Mouse (Mus musculus) embryonic facial prominence, embryonic 14.5 days (tissue): Measurements from ENCODE around the gene Ephb1. TPM values are rescaled to one million over a fixed set of nuclear protein-coding genes. Genes with fewer than 3 reads are reported as not detected.
A peak's percentile ranks its signal among the peaks of the same experiment; 100 is the strongest.

Experiments used
- ATAC-seq: fragments of 200-750 bp; cut with Nextera tagmentation; 2 replicates; pipeline ENCODE4 v1.8.0; 2017; ENCODE audit warnings: low read depth, moderate number of reproducible peaks, moderate TSS enrichment
- DNase-seq: peaks from one replicate; pipeline ENCODE4 v3.0.0-alpha.2; 2015; ENCODE audit warnings: low spot score
- H3K27ac ChIP-seq: fragments of 300-500 bp; sonication (generic); replicated peaks from 2 replicates; pipeline ENCODE4 v1.5.1; 2014; ENCODE audit warnings: low read depth, mild to moderate bottlenecking, low read length, moderate library complexity
- H3K27me3 ChIP-seq: fragments of 300-500 bp; sonication (generic); replicated peaks from 2 replicates; pipeline ENCODE4 v1.6.1; 2014; ENCODE audit warnings: low read length; ENCODE audit not compliant: control insufficient read depth, insufficient read depth
- H3K36me3 ChIP-seq: fragments of 300-500 bp; sonication (generic); 2 replicates; pipeline ENCODE4 v1.6.1; 2014; ENCODE audit warnings: low read length, mixed read lengths; ENCODE audit not compliant: control insufficient read depth, insufficient read depth
- H3K4me1 ChIP-seq: fragments of 300-500 bp; sonication (generic); 2 replicates; pipeline ENCODE4 v1.6.1; 2014; ENCODE audit warnings: antibody characterized with exemption, low read length; ENCODE audit not compliant: control insufficient read depth, insufficient read depth
- H3K4me2 ChIP-seq: fragments of 300-500 bp; sonication (generic); 2 replicates; pipeline ENCODE4 v1.6.1; 2014; ENCODE audit warnings: low read depth, mild to moderate bottlenecking, low read length, moderate library complexity, mixed read lengths
- H3K4me3 ChIP-seq: fragments of 300-500 bp; sonication (generic); 2 replicates; pipeline ENCODE4 v1.5.1; 2014; ENCODE audit warnings: low read depth, mild to moderate bottlenecking, low read length
- H3K9ac ChIP-seq: fragments of 300-500 bp; sonication (generic); 2 replicates; pipeline ENCODE4 v1.6.1; 2014; ENCODE audit warnings: low read depth, mild to moderate bottlenecking, low read length, moderate library complexity, mixed read lengths
- H3K9me3 ChIP-seq: fragments of 300-500 bp; sonication (generic); 2 replicates; pipeline ENCODE4 v1.6.1; 2016; ENCODE audit warnings: low read length; ENCODE audit not compliant: control insufficient read depth
- WGBS: fragments of 180-500 bp; shearing (Covaris S2); extraction: QIAGEN DNeasy Blood & Tissue Kit; methylation state at CpG from one replicate; pipeline ENCODE4 v1.1.7; 2014; 5-methylcytosine and 5-hydroxymethylcytosine counted together
- polyA plus RNA-seq: library from polyadenylated mRNA; unstranded; fragments of >200 nt; fragmentation: Nextera tagmentation; extraction: Ambion mirVana; gene quantifications from 2 replicates; pipeline ENCODE4 v1.2.1, GENCODE M21; 2014

Ephb1 gene
- polyA plus RNA-seq, 1 experiment from 2014 or later: 3.9 TPM

DNA sequence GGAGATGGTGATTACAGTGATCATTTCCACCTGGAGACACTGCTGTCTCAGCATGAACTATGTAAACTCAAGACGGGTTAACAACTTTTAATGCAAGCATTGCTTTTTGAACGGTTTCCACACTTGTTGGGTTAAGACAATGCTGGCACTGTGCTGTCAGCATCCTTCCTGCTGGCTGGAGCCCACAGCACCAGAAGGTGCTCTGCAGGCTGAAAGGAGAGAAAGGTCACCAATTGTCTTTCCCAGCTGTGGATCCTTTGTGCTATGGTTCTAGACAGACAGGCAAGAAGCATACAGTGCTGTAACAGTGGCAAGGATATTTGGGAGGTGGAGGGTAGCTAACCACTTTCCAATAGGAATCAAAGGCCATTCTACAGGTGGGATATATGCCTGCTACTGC lies 328.4 kb downstream of the Ephb1 start:
- H3K4me2 ChIP-seq: no peak overlapping the region
- no peak overlapping the region for H3K9ac ChIP-seq
- H3K27me3 ChIP-seq: no peaks in the 10 kb centered on the region
- no peak overlapping the region for H3K27ac ChIP-seq
- H3K4me3 ChIP-seq: no peak overlapping the region
- H3K9me3 ChIP-seq: no peaks in the 10 kb centered on the region
- ATAC-seq: no peak
- no peaks in the 10 kb centered on the region for H3K4me1 ChIP-seq
- WGBS: 49% methylated on average over 2 of the region's 2 CpGs
- DNase-seq: no peak
- no peaks in the 10 kb centered on the region for H3K36me3 ChIP-seq

DNA sequence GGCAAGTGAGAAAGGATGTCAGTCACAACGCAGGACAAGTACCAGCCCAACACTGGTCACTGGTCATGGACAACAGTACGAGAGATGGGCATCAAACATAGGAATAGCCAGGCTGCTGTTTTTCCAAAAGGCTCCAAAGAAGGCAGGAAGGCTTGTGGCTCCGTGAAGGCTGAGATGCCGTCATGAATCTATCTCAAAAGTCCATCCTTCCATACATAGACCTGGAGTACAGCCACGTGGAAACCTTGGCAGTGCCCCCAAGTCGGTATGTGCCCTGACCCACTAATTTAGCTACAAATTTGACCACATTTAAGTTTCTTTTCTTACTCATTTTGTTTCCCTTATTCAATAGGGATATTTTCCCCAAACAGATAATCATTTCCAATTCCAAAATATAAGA lies 329.4 kb downstream of the Ephb1 start:
- Histone ChIP-seq H3K36me3 (no peaks in the 10 kb centered on the region), H3K27me3 (no peaks in the 10 kb centered on the region), H3K27ac (no peak overlapping the region), H3K4me3 (no peak overlapping the region), H3K4me2 (no peak overlapping the region), H3K4me1 (no peaks in the 10 kb centered on the region), H3K9ac (no peak overlapping the region), H3K9me3 (peaks cover 2% of the 10 kb centered on the region; the same call in 1 of the 2 replicates)
- ATAC-seq (no peak), DNase-seq (no peak)
- 85% methylated on average over 6 of the region's 6 CpGs for WGBS

DNA sequence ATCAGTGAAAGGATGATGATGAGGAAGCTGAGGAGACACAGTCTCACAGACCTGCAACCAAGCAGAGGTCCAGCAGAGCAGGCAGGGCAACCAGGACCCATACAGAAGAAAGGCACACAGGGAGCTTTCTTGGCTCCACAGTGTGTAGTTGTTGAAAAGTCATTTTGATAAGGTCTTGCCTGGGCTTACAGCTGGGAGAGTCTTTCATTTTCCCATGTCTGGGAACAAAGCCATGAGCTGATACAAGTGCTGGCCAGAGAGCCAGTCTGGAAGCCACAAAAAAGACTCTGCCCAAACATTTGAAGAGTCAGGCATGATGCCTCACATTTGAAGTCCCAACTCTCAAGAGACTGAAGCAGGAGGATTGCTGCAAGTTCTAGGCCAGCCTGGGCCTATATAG lies 339.0 kb downstream of the Ephb1 start:
- no peaks in the 10 kb centered on the region for H3K36me3 ChIP-seq
- H3K4me3 ChIP-seq: no peak overlapping the region
- no peak overlapping the region for H3K9ac ChIP-seq
- no peak overlapping the region for H3K4me2 ChIP-seq
- no peak overlapping the region for H3K27ac ChIP-seq
- DNase-seq (no peak), ATAC-seq (no peak)
- no peaks in the 10 kb centered on the region for H3K4me1 ChIP-seq
- peaks cover 11% of the 10 kb centered on the region for H3K9me3 ChIP-seq
- no peaks in the 10 kb centered on the region for H3K27me3 ChIP-seq

GRCm38 (mm10) chr9:102007706-102008105 lies 346.8 kb downstream of the Ephb1 start:
- H3K4me1 ChIP-seq: no peaks in the 10 kb centered on the region
- H3K9me3 ChIP-seq: no peaks in the 10 kb centered on the region
- DNase-seq: no peak
- H3K4me3 ChIP-seq: no peak overlapping the region
- H3K4me2 ChIP-seq: no peak overlapping the region
- WGBS: 78% methylated on average over 10 of the region's 10 CpGs
- no peak overlapping the region for H3K9ac ChIP-seq
- H3K27me3 ChIP-seq: no peaks in the 10 kb centered on the region
- H3K27ac ChIP-seq: no peak overlapping the region
- H3K36me3 ChIP-seq: no peaks in the 10 kb centered on the region
- ATAC-seq: no peak

GRCm38 (mm10) chr9:102006539-102006938 lies 348.0 kb downstream of the Ephb1 start:
- Histone ChIP-seq H3K4me1 (no peaks in the 10 kb centered on the region), H3K9me3 (no peaks in the 10 kb centered on the region), H3K9ac (no peak overlapping the region), H3K4me3 (no peak overlapping the region), H3K27ac (no peak overlapping the region), H3K27me3 (no peaks in the 10 kb centered on the region), H3K36me3 (no peaks in the 10 kb centered on the region), H3K4me2 (no peak overlapping the region)
- 69% methylated on average over 2 of the region's 2 CpGs for WGBS
- ATAC-seq (no peak), DNase-seq (peak; percentile 7)

- Histone ChIP-seq H3K36me3 (no peaks in the 10 kb centered on the region), H3K4me2 (no peak overlapping the region), H3K27ac (no peak overlapping the region), H3K4me3 (no peak overlapping the region), H3K4me1 (no peaks in the 10 kb centered on the region), H3K27me3 (no peaks in the 10 kb centered on the region), H3K9me3 (no peaks in the 10 kb centered on the region), H3K9ac (no peak overlapping the region)
- ATAC-seq (no peak), DNase-seq (peak; percentile 10)
- WGBS: 76% methylated on average over 5 of the region's 5 CpGs
Measured at GRCm38 (mm10) chr9:102002920-102003319, 351.6 kb downstream of the Ephb1 start.

DNA sequence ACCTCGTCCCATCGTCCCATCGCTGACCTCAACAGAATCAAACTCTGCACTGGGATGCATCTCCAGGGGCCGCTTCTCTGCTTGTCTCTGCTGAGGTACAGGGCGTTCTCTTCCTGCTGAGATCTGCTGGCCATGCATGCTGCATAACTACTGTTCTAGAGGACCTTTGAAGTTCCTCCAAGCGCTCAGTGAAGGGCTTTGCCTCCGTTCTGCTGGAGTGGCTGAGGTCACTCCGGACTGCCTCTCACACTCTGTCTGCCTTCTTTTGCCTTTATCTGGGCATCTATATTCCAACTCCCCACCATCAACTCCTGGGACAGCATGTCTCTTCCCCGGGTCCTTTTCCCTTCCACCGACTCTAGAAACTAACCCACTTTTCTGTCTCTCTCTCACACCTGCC lies 352.3 kb downstream of the Ephb1 start:
- Histone ChIP-seq H3K4me3 (no peak overlapping the region), H3K27me3 (no peaks in the 10 kb centered on the region), H3K27ac (no peak overlapping the region), H3K9ac (no peak overlapping the region), H3K4me1 (no peaks in the 10 kb centered on the region), H3K4me2 (no peak overlapping the region), H3K9me3 (no peaks in the 10 kb centered on the region), H3K36me3 (no peaks in the 10 kb centered on the region)
- ATAC-seq (no peak), DNase-seq (no peak)
- 88% methylated on average over 10 of the region's 10 CpGs for WGBS

GRCm38 (mm10) chr9:102001633-102002165 lies 352.8 kb downstream of the Ephb1 start:
- no peak overlapping the region for H3K9ac ChIP-seq
- H3K4me2 ChIP-seq: no peak overlapping the region
- no peaks in the 10 kb centered on the region for H3K36me3 ChIP-seq
- no peaks in the 10 kb centered on the region for H3K4me1 ChIP-seq
- H3K9me3 ChIP-seq: no peaks in the 10 kb centered on the region
- no peak overlapping the region for H3K27ac ChIP-seq
- DNase-seq: no peak
- no peak for ATAC-seq
- WGBS: 91% methylated on average over 11 of the region's 11 CpGs
- H3K4me3 ChIP-seq: no peak overlapping the region
- no peaks in the 10 kb centered on the region for H3K27me3 ChIP-seq

DNA sequence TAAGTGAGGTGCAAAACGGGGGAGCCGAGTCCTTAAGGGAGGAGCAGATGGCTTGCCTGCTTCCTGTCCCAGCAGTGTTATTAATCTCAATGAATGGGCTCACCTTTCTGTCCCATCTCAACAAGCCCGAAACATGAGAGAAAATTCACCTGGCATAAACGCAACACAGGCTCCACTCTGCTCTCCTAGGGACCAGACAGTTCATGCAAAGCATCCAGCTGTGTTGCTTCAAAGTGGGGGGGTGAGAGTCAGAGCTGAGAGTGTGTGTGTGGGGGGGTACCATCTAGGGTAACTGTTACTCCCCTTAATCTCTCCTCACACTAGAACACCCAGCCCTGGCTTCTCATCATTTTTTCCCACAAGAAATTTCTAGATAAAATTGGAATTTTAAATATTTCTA lies 354.8 kb downstream of the Ephb1 start:
- no peak overlapping the region for H3K27ac ChIP-seq
- no peak overlapping the region for H3K4me2 ChIP-seq
- 80% methylated on average over 4 of the region's 4 CpGs for WGBS
- ATAC-seq (no peak), DNase-seq (no peak)
- H3K36me3 ChIP-seq: no peaks in the 10 kb centered on the region
- H3K9ac ChIP-seq: no peak overlapping the region
- H3K4me1 ChIP-seq: no peaks in the 10 kb centered on the region
- H3K9me3 ChIP-seq: no peaks in the 10 kb centered on the region
- no peaks in the 10 kb centered on the region for H3K27me3 ChIP-seq
- H3K4me3 ChIP-seq: no peak overlapping the region
